Mouse (Mus musculus) heart, embryonic 13.5 days (tissue): ENCODE data around the gene Bag6. TPM values are rescaled to one million over a fixed set of nuclear protein-coding genes. Genes with fewer than 3 reads are reported as not detected.
A peak's percentile ranks its signal among the peaks of the same experiment; 100 is the strongest.

ENCODE experiments used
- ATAC-seq: fragments of 200-750 bp; cut with Nextera tagmentation; 2 replicates; pipeline ENCODE4 v1.8.0; 2017; ENCODE audit warnings: moderate TSS enrichment; ENCODE audit not compliant: insufficient number of reproducible peaks, low FRiP score, low TSS enrichment; ENCODE audit errors: extremely low read depth
- H3K27ac ChIP-seq: fragments of 300-500 bp; sonication (generic); replicated peaks from 2 replicates; pipeline ENCODE4 v1.5.1; 2015; ENCODE audit warnings: moderate library complexity, mild to moderate bottlenecking, inconsistent platforms
- H3K27me3 ChIP-seq: fragments of 300-500 bp; sonication (generic); replicated peaks from 2 replicates; pipeline ENCODE4 v1.6.1; 2015; ENCODE audit warnings: mild to moderate bottlenecking, inconsistent platforms
- H3K36me3 ChIP-seq: fragments of 300-500 bp; sonication (generic); 2 replicates; pipeline ENCODE4 v1.6.1; 2015; ENCODE audit warnings: mild to moderate bottlenecking, inconsistent platforms
- H3K4me1 ChIP-seq: fragments of 300-500 bp; sonication (generic); 2 replicates; pipeline ENCODE4 v1.6.1; 2015; ENCODE audit warnings: inconsistent platforms
- H3K4me2 ChIP-seq: fragments of 300-500 bp; sonication (generic); 2 replicates; pipeline ENCODE4 v1.6.1; 2015; ENCODE audit warnings: inconsistent platforms, mild to moderate bottlenecking, moderate library complexity
- H3K4me3 ChIP-seq: fragments of 300-500 bp; sonication (generic); 2 replicates; pipeline ENCODE4 v1.5.1; 2015; ENCODE audit warnings: moderate library complexity, mild to moderate bottlenecking, inconsistent platforms
- H3K9ac ChIP-seq: fragments of 300-500 bp; sonication (generic); 2 replicates; pipeline ENCODE4 v1.6.1; 2015; ENCODE audit warnings: inconsistent platforms, mild to moderate bottlenecking, moderate library complexity
- H3K9me3 ChIP-seq: fragments of 300-500 bp; sonication (generic); 2 replicates; pipeline ENCODE4 v1.6.1; 2016; ENCODE audit warnings: inconsistent platforms
- WGBS: fragments of 180-500 bp; shearing (Covaris S2); methylation state at CpG from one replicate; pipeline ENCODE4 v1.1.7; 2015; ENCODE audit warnings: mixed read lengths; 5-methylcytosine and 5-hydroxymethylcytosine counted together
- polyA plus RNA-seq: library from polyadenylated mRNA; unstranded; fragments of >200 nt; fragmentation: Nextera tagmentation; extraction: Ambion mirVana; gene quantifications from 2 replicates; pipeline ENCODE4 v1.2.1, GENCODE M21; 2015

Bag6 gene
- polyA plus RNA-seq, 1 experiment from 2014 or later, result 45.1 TPM

DNA sequence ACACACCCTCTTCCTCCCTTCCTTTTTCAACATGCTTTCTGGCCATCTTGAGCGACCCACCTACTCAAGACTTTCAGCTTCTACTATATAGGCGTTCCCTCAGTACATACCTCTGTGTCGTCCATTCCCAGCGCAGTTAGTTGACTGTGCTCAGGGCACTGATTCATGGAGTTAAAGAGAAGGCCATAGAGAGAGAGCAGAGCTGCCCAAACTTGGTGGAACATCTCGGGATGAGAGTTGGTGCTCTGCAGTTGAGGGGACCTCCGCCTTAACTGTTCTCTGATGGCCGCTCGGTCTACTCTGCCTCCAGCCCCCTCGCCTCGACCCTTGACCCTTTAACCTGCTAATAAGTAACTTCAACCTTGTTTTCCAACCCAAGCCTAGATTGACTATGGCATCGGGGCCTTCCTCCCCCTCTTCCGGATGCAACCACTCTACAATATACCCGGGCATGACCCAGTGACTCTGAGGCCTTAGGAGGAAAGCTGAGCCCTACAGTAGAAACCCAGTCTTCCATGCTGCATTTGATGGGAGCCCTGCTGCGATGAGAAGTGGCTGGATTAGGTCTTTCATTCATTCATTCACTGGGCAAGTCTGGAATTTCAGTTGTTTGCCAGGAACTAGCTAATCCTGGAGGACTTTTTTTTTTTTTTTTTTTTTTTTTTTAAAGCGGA is 3.3 kb upstream of the Bag6 start, which contains the start of gene Apom:
Gene Apom (minus strand): TSS at position 551 of the 674 bp plus-strand sequence.
- WGBS, result 79% methylated on average over 15 of the region's 15 CpGs

GRCm38 (mm10) chr17:35132174-35132560 is 2.8 kb upstream of the Bag6 start:
- Histone ChIP-seq H3K36me3 (peaks cover 29% of the 10 kb centered on the region), H3K4me1 (peaks cover 23% of the 10 kb centered on the region), H3K4me3 (no peak overlapping the region), H3K4me2 (no peak overlapping the region), H3K9ac (no peak overlapping the region), H3K27me3 (no peaks in the 10 kb centered on the region), H3K27ac (0 out of 2 replicates have a peak overlapping the region, but pooled peaks have one; percentile 20), H3K9me3 (no peaks in the 10 kb centered on the region)
- no peak for ATAC-seq
- 60% methylated on average over 3 of the region's 3 CpGs for WGBS

More for the DNA sequence above, 3.3 kb upstream of the Bag6 start, which contains the start of gene Apom:
- H3K4me3 ChIP-seq, result no peak within 1 kb of the TSS
- no peak within 1 kb of the TSS for H3K9ac ChIP-seq
- H3K9me3 ChIP-seq, result no peaks in the 10 kb centered on the region
- no peaks in the 10 kb centered on the region for H3K27me3 ChIP-seq
- H3K4me1 ChIP-seq, result peaks cover 23% of the 10 kb centered on the region
- peaks cover 29% of the 10 kb centered on the region for H3K36me3 ChIP-seq
- no peak for ATAC-seq
- 0 out of 2 replicates have a peak within 1 kb of the TSS, but pooled peaks have one; percentile 20 for H3K27ac ChIP-seq
- no peak within 1 kb of the TSS for H3K4me2 ChIP-seq

DNA sequence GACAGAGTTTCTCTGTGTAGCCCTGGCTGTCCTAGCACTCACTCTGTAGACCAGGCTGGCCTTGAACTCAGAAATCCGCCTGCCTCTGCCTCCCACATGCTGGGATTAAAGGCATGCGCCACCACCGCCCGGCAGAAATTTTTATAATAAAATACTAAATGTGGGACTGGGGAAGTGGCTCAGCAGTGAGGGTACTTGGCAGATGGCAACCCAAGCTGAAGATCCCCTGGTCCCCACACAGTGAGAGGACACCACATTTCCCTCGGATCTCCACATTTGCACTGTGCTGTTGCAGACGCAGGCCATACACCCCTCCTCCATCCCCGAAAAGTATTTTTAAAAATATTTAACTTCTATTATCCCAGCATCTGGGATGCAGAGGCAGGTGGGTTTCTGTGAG is 1.5 kb upstream of the Bag6 start:
- H3K4me1 ChIP-seq, result peaks cover 21% of the 10 kb centered on the region
- no peaks in the 10 kb centered on the region for H3K9me3 ChIP-seq
- H3K27me3 ChIP-seq, result no peaks in the 10 kb centered on the region
- WGBS, result 90% methylated on average over 7 of the region's 7 CpGs
- no peak overlapping the region for H3K4me2 ChIP-seq
- no peak overlapping the region for H3K4me3 ChIP-seq
- peaks cover 28% of the 10 kb centered on the region for H3K36me3 ChIP-seq
- no peak for ATAC-seq
- no peak overlapping the region for H3K9ac ChIP-seq
- no peak overlapping the region for H3K27ac ChIP-seq

GRCm38 (mm10) chr17:35135591-35136320 is 778 bp downstream of the Bag6 start:
- Histone ChIP-seq H3K27ac (peak overlapping the region; percentile 96), H3K4me3 (peak overlapping the region; percentile 76), H3K36me3 (peaks cover 30% of the 10 kb centered on the region), H3K9ac (peak overlapping the region; percentile 89), H3K4me1 (peaks cover 20% of the 10 kb centered on the region), H3K27me3 (no peaks in the 10 kb centered on the region), H3K4me2 (peak overlapping the region; percentile 91), H3K9me3 (no peaks in the 10 kb centered on the region)
- ATAC-seq, result peak; percentile 55
- under 1% methylated on average over 43 of the region's 43 CpGs for WGBS

DNA sequence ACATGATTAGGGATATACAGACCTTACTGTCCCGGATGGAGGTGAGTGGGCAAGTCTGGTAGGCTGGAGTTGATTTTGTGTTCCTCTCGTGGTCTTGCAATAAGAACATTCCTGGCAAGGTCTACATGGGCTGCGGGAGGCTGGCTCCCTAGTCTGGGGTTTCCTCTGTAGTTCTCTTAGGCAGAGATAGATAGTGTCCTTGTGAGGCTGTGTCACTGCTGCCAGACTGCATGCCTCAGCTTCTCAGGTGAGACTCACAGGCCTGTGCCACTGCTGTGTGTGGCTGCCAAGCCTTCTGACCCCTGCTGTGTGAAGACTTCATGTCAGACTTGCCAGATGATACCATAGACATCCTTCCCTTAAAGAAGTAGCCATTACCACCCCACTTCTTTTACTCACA is 4.3 kb downstream of the Bag6 start:
- no peak overlapping the region for H3K9ac ChIP-seq
- H3K4me2 ChIP-seq, result no peak overlapping the region
- 91% methylated on average over 3 of the region's 3 CpGs for WGBS
- H3K36me3 ChIP-seq, result peaks cover 65% of the 10 kb centered on the region
- no peaks in the 10 kb centered on the region for H3K9me3 ChIP-seq
- no peak overlapping the region for H3K27ac ChIP-seq
- H3K4me3 ChIP-seq, result no peak overlapping the region
- no peaks in the 10 kb centered on the region for H3K27me3 ChIP-seq
- no peak for ATAC-seq
- H3K4me1 ChIP-seq, result peaks cover 20% of the 10 kb centered on the region

- Histone ChIP-seq H3K27me3 (no peaks in the 10 kb centered on the region), H3K9me3 (no peaks in the 10 kb centered on the region), H3K9ac (no peak overlapping the region), H3K4me2 (no peak overlapping the region), H3K36me3 (peaks cover 78% of the 10 kb centered on the region), H3K27ac (no peak overlapping the region), H3K4me1 (peaks cover 20% of the 10 kb centered on the region), H3K4me3 (no peak overlapping the region)
- no peak for ATAC-seq
- 75% methylated on average over 16 of the region's 16 CpGs for WGBS
Measured at GRCm38 (mm10) chr17:35140490-35140996, 5.6 kb downstream of the Bag6 start.

DNA sequence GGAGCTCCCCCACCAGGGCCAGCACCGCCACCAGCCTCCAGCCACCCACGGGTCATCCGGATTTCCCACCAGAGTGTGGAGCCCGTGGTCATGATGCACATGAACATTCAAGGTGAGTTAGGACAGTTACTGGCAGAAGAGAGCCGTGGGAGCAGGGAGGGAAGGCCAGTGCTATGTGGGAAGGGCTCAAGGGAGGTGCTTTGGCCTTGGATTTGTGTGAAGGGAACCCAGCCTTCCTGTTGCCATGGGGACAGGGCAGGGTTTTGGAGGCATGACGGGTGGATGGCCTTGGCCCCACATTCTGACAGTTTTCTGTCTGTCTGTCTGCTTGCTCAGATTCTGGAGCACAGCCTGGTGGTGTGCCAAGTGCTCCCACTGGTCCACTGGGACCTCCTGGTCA is 7.0 kb downstream of the Bag6 start:
- H3K27ac ChIP-seq, result no peak overlapping the region
- H3K4me1 ChIP-seq, result peaks cover 10% of the 10 kb centered on the region
- 90% methylated on average over 6 of the region's 6 CpGs for WGBS
- no peaks in the 10 kb centered on the region for H3K27me3 ChIP-seq
- H3K36me3 ChIP-seq, result peaks cover 92% of the 10 kb centered on the region
- H3K4me3 ChIP-seq, result no peak overlapping the region
- ATAC-seq, result no peak
- H3K9me3 ChIP-seq, result no peaks in the 10 kb centered on the region
- H3K4me2 ChIP-seq, result no peak overlapping the region
- no peak overlapping the region for H3K9ac ChIP-seq

- no peak for ATAC-seq
- no peaks in the 10 kb centered on the region for H3K4me1 ChIP-seq
- no peak overlapping the region for H3K9ac ChIP-seq
- WGBS, result 86% methylated on average over 5 of the region's 5 CpGs
- H3K27ac ChIP-seq, result no peak overlapping the region
- H3K4me2 ChIP-seq, result no peak overlapping the region
- H3K4me3 ChIP-seq, result no peak overlapping the region
- peaks cover 99% of the 10 kb centered on the region for H3K36me3 ChIP-seq
- H3K27me3 ChIP-seq, result no peaks in the 10 kb centered on the region
- no peaks in the 10 kb centered on the region for H3K9me3 ChIP-seq
Measured at GRCm38 (mm10) chr17:35146139-35146538, 11.2 kb downstream of the Bag6 start.

GRCm38 (mm10) chr17:35147348-35147747 is 12.4 kb downstream of the Bag6 start:
- no peak overlapping the region for H3K4me3 ChIP-seq
- no peak overlapping the region for H3K9ac ChIP-seq
- no peak for ATAC-seq
- H3K27me3 ChIP-seq, result no peaks in the 10 kb centered on the region
- WGBS, result 58% methylated on average over 3 of the region's 3 CpGs
- H3K36me3 ChIP-seq, result peaks cover 99% of the 10 kb centered on the region
- H3K27ac ChIP-seq, result 0 out of 2 replicates have a peak overlapping the region, but pooled peaks have one; percentile 5
- no peaks in the 10 kb centered on the region for H3K4me1 ChIP-seq
- H3K9me3 ChIP-seq, result no peaks in the 10 kb centered on the region
- H3K4me2 ChIP-seq, result no peak overlapping the region

- no peak for ATAC-seq
- 0 out of 2 replicates have a peak overlapping the region, but pooled peaks have one; percentile 5 for H3K27ac ChIP-seq
- WGBS, result 68% methylated on average over 5 of the region's 5 CpGs
- H3K27me3 ChIP-seq, result no peaks in the 10 kb centered on the region
- H3K4me3 ChIP-seq, result no peak overlapping the region
- no peak overlapping the region for H3K4me2 ChIP-seq
- H3K4me1 ChIP-seq, result no peaks in the 10 kb centered on the region
- H3K9ac ChIP-seq, result no peak overlapping the region
- peaks cover 99% of the 10 kb centered on the region for H3K36me3 ChIP-seq
- H3K9me3 ChIP-seq, result no peaks in the 10 kb centered on the region
Measured at GRCm38 (mm10) chr17:35147922-35148639, 13.1 kb downstream of the Bag6 start.

DNA sequence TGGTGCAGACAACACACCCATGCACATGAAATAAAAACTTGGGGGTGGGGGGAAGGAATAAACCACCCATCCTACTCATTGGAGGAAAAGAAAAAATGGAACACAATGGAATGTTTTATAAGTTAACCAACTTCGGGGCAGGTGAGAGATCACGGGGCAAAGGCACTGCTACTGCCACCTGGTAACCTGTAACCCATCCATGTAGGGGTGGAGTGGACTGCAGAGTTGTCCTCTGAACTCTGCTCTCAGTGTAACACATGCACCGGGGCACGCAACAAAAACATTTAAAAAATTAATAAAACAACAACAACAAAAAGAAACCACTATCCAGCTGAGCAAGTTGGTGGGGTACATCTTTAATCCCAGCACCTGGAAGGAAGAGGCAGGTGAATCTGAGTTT is 17.1 kb downstream of the Bag6 start:
- Histone ChIP-seq H3K27me3 (no peaks in the 10 kb centered on the region), H3K4me1 (no peaks in the 10 kb centered on the region), H3K4me2 (no peak overlapping the region), H3K9ac (no peak overlapping the region), H3K4me3 (no peak overlapping the region), H3K36me3 (peaks cover 99% of the 10 kb centered on the region), H3K9me3 (no peaks in the 10 kb centered on the region), H3K27ac (no peak overlapping the region)
- no peak for ATAC-seq
- WGBS, result 92% methylated on average over 4 of the region's 4 CpGs
